Mouse (Mus musculus) left cerebral cortex, postnatal 14 days (tissue): ENCODE results near the gene Sap30. TPM values are rescaled to one million over a fixed set of nuclear protein-coding genes. Genes with fewer than 3 reads are reported as not detected.
"Not testable (repeated sequence)": the region's sequence is repeated elsewhere in the genome, so short reads cannot be mapped to it uniquely, and the experiment has no call there.

Experiments used
- DNase-seq, 2 experiments: peaks; one replicate each; pipeline ENCODE4 v3.0.0; 2021 to 2022; ENCODE audit warnings: low spot score in 2 of 2, mixed read lengths in 1 of 2
- intact Hi-C: fragments of 180-260 bp; cut with DNase I; formaldehyde crosslinking; loops from one replicate; pipeline ENCODE4 v1.15.1; 2025
- long read RNA-seq, 2 experiments: library from polyadenylated mRNA; stranded (forward); transcript quantifications; one replicate each; pipeline ENCODE4 v2.0.0; 2021
- total RNA-seq, 2 experiments: library from RNA; stranded (reverse); gene quantifications; 2 replicates each; pipeline ENCODE4 v1.2.3; 2021

The Sap30 gene
- total RNA-seq: 10 to 100 TPM in 1 of 2 experiments, 1 to 10 TPM in 1; 7.3 to 10.5 TPM
- long read RNA-seq, experiment 1, transcript Sap30-201 (4 exons, 1,178 nt): major isoform, 5 of 5 reads
- long read RNA-seq, experiment 1, partial matches to known transcripts: 0 of 5 reads
- long read RNA-seq, experiment 1, other reads (novel, unspliced or antisense): 0 of 5 reads
- long read RNA-seq, experiment 2, transcript Sap30-201 (4 exons, 1,178 nt): major isoform, 9 of 9 reads
- long read RNA-seq, experiment 2, partial matches to known transcripts: 0 of 9 reads
- long read RNA-seq, experiment 2, other reads (novel, unspliced or antisense): 0 of 9 reads

GRCm38 (mm10) chr8:57487441-57488155 lies at the start of gene Sap30:
TSS of gene Sap30 (minus strand) at chr8:57487860.
- intact Hi-C loops: loop anchor here (2.0 to 5.0 kb wide), 4 partner anchors 23 to 55 kb away; partner anchors contain the start of gene Hmgb2
- peak; percentile 97 for DNase-seq

DNA sequence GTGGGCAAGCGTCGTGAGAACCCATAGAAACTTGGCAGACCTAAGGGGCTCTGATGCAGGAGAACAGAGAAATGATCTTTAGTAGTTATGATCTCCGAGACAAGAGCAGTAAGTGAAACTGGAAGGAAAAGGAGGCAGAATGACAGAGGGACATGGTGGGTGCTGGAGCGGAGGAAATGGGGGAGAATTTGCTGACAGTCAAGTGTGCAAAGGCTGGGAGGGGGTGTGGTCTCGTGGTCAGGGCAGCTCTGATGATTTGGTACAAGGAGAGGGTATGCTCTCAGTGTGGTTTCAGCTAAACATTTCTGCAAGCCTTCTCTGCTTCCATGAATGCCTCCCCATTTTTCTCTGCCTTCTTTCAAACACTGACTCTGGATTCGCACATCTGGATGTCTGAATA lies 48.5 kb upstream of the Sap30 start:
- intact Hi-C loops: loop anchor here (10.0 kb wide), 1 partner anchor 181 kb away; no protein-coding TSS in a partner anchor
- DNase-seq: no peak

GRCm38 (mm10) chr8:57534495-57534894 lies 46.8 kb upstream of the Sap30 start:
- no peak for DNase-seq
- intact Hi-C loops: loop anchor here (5.0 to 10.0 kb wide), 2 partner anchors 47 to 180 kb away; partner anchors contain the start of gene Sap30

DNA sequence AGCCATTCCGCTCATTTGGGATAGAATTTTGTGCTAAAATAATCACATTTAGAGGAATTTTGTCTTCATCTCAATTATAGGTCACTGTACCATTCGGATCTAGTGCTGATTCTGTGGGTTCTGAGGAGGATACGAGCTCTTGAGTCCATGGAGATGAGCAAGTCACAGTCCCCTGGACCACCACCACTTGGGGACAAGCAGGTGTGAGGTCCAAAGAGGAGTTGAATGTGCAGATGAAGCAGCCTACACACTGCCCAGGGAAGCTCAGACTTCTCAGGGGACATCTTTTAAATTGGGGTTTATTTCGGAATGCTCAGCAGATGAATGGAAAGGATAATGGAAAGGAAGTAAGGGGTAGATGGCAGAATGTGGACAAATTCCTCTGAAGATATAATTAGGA lies 45.4 kb upstream of the Sap30 start:
- intact Hi-C loops: loop anchor here (5.0 to 10.0 kb wide), 2 partner anchors 46 to 178 kb away; partner anchors contain the start of gene Sap30

DNA sequence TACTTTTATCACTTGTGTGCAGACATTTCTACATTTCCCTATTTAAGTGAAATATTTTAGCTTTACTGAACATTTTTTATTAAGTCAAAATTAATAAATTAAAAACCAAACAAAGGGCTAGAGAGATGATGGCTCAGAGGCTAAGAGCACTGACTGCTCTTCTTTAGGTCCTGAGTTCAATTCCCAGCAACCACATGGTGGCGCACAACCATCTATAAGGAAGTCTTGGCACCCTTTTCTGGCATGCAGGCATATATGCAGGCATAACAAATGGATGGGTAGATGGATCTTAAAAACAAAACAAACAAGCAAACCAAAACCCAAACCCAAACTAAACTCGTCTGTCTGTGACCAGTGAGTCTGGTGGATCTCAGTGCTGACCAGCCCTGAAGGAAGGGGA lies 44.6 kb upstream of the Sap30 start:
- intact Hi-C loops: loop anchor here (5.0 to 10.0 kb wide), 2 partner anchors 45 to 177 kb away; partner anchors contain the start of gene Sap30
- peak; percentile 51 to 60 for DNase-seq

More for the DNA sequence above, 45.4 kb upstream of the Sap30 start:
- DNase-seq: no peak

GRCm38 (mm10) chr8:57530666-57531349 lies 43.1 kb upstream of the Sap30 start:
- intact Hi-C loops: loop anchor here (1.0 to 10.0 kb wide), 3 partner anchors 44 to 176 kb away; partner anchors contain the start of gene Sap30
- DNase-seq: peak; percentile 62 to 88

GRCm38 (mm10) chr8:57530238-57530637 lies 42.6 kb upstream of the Sap30 start:
- intact Hi-C loops: loop anchor here (5.0 to 10.0 kb wide), 2 partner anchors 43 to 175 kb away; partner anchors contain the start of gene Sap30
- no peak for DNase-seq

DNA sequence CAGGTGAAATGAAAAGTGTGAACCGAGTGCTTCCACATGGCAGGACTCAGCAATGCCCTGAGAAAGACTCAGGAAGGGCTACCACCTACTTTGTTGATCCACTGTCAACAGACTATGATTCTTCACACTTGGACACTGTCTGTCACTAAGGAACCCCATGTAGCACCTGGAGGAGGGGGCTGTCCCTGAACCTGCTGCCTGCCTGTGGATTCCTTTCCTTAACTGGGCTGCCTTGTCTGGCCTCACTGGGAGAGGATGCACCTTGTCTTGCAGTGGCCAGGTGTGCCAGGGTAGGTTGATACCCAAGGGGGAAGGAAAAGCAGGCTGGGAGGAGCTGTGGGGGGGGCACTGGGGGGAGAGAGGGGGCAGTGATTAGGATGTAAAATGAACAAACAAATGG lies 40.4 kb upstream of the Sap30 start:
- no peak for DNase-seq

GRCm38 (mm10) chr8:57520186-57520786 lies 32.6 kb upstream of the Sap30 start:
- intact Hi-C loops: no loop called here
- no peak for DNase-seq

More for the DNA sequence above, 40.4 kb upstream of the Sap30 start:
- intact Hi-C loops: no loop called here

DNA sequence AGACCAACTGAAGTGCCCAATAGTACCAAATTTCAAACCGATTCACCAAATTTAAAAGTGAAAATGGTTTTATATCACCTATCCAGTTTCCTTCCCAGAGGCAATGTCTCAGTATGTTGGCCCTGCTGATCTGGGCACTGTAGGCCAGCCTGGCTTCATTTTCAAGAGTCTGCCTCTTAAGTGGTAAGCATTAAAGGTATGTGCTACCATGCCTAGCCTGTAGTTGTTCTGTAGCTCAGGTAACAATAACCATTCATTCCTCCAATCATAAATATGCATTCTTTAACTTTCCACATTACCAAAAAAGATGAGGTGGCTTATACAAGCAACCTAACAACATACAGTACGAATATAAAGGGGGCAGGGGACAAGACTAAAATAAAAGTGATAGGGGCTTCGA lies 30.1 kb upstream of the Sap30 start:
- intact Hi-C loops: no loop called here

GRCm38 (mm10) chr8:57516685-57517084 lies 29.0 kb upstream of the Sap30 start:
- intact Hi-C loops, DNase-seq: not testable (repeated sequence)

More for the DNA sequence above, 30.1 kb upstream of the Sap30 start:
- no peak for DNase-seq

GRCm38 (mm10) chr8:57513178-57513661 lies 25.6 kb upstream of the Sap30 start:
- intact Hi-C loops, DNase-seq: not testable (repeated sequence)

DNA sequence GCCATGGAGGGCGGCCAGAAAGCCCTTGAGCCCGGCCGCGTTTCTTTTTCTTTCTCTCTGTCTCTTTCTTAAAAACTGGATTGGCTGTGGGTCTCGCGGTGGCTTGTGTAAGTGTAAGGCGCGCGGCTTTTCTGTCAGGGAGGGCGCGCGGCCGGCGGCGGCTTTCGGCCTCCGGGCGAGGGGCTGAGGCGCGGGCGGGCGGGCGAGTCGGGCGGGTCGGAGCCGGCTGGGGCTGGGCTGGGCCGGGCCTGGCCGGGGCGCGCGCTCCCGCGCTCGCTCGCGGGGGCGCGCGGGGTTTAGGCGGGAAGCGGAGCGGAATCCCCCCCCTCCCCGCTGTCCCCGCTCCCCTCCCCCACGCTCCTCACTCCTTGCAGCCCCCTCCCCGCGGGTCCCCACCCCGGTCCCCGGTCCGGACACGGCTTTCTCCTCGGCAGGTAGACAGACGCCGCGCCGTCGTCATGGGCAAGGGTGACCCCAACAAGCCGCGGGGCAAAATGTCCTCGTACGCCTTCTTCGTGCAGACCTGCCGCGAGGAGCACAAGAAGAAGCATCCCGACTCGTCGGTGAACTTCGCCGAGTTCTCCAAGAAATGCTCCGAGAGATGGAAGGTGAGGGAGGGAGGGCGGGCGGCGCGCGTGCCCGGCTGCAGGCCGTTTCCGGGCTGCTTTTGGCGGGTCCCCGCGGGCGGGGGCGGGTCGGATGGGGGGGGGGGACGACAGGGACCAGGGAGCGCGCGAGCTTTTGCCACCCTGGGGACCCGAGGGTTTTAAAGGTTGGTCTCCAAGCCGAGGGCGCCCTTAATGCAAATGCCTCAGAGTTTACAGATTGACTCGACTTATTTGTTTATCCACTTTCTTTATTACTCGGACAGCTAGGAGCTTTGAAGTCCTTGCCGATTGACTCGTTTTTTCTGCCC lies 24.7 kb upstream of the Sap30 start:
- intact Hi-C loops: no loop called here
- no peak for DNase-seq

GRCm38 (mm10) chr8:57511316-57512118 lies 23.9 kb upstream of the Sap30 start, which contains the start of gene Hmgb2:
TSS of gene Hmgb2 (plus strand) at chr8:57511907.
- peak; percentile 99 to 100 for DNase-seq
- intact Hi-C loops: loop anchor here (2.0 kb wide), 1 partner anchor 25 kb away; the partner anchor contains the start of gene Sap30

DNA sequence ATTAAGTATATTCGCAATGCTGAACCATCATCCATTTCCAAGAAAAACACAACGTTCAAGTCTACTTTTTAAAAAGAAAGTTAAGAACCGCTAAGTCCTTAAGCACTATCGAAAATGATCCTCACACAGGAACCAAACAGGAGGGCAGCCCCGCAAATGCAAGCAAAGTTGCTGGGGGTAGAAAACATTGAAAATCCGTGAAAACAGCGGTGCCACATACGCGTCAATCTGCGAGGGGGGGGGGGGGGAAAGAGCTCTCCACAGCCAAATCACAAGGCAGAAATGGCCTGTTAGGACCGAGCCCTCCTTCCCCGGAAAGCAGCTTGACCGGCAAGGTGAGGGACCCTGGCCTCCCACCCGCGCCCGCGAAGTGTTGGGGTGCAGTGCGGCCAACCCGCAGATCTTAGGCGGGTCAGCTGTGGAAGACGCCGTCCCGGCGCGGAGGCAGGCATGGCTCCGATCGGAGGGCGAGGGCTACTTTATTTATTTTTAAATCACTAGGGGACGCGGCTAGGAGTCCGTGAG lies 23.2 kb upstream of the Sap30 start:
- no peak for DNase-seq
- intact Hi-C loops: loop anchor here (2.0 kb wide), 1 partner anchor 24 kb away; the partner anchor contains the start of gene Sap30

GRCm38 (mm10) chr8:57508657-57509056 lies 21.0 kb upstream of the Sap30 start:
- intact Hi-C loops: no loop called here
- no peak for DNase-seq

DNA sequence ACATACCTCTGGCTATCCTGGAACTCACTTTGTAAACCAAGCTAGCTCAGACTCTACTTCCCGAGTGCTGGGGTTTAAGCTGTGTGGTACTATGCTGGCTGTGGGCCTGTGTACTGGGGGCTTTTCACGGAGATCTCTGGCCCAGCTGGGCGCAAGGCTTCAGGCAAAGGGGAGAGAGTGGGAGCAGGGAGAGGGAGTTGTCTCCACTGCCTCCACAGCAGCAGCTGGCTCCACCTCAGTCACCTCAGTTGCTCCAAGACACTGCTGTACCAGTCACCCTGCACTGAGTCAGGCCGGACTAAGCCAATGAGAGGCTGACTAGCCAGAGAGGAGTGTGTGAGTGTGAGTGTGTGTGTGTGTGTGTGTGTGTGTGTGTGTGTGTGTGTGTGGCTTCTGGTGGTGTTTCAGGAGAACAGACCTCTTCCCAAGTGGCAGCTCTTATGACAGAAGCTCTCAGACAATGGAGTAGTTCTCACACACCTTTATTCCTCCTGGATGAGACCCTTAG lies 19.9 kb upstream of the Sap30 start:
- intact Hi-C loops: no loop called here
- DNase-seq: no peak
